Mouse (Mus musculus): ENCODE measurements around the gene Gm3033. TPM values are rescaled to one million over a fixed set of nuclear protein-coding genes. Genes with fewer than 3 reads are reported as not detected.
"Not testable (repeated sequence)": the region's sequence is repeated elsewhere in the genome, so short reads cannot be mapped to it uniquely, and the experiment has no call there.

The Gm3033 gene
- polyA plus RNA-seq (2015; fragmentation: Nextera tagmentation; extraction: Ambion mirVana) = 0.41 TPM in 1 of 2 replicates, not detected in the other

DNA sequence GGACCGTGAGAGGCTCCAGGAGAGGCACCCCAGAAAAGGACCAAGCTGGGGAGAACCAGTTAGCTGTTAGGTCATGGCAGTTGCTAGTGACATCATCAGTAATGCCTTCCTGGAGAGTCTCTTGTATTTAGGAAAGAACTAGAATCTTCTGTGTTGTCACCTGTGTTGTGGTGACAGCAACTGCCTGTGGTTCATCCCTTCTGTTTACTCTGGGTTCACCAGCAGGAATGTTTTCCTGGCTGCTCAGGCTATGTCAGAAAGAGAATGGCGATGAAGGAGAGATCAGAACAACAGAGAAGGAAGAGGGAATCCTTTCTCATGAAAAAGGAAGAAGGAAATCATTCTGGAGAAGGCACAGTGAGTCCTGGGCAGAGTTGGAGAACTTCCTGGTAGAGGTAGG, at the start of gene Gm3033:
Gene Gm3033, plus strand, starts transcription at position 301 of the 400 bp plus-strand sequence.
- not testable (repeated sequence) for H3K4me1 ChIP-seq; H3K27ac ChIP-seq; ATAC-seq (replicated peaks); H3K27me3 ChIP-seq (replicated peaks); H3K9ac ChIP-seq; H3K36me3 ChIP-seq (replicated peaks); H3K4me3 ChIP-seq; H3K4me2 ChIP-seq; H3K9me3 ChIP-seq
- no CpG with 5 or more reads among the region's 2 CpGs for WGBS

DNA sequence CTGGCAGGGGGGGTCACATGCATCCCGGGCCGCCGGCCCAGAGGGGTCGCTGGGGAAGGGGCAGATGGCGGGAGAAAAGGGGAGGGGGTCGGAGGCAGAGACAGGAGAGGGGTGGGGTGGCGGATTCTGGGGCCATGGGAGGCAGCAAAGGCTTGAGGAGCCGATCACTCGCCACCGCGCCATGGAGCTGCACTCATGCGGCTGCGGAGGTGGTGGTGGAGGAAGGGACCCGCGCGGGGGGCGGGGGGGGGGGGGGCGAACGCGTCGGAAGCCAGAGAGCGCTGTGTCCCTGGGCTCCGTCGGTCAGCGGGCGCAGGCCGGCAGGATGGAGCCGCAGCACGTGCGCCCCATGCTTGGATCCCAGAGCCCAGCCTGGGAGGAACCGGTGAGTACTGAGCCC, 36.3 kb upstream of the Gm3033 start, which contains the start of gene Gm3002:
Gene Gm3002, plus strand, starts transcription at position 301 of the 400 bp plus-strand sequence.
- H3K9me3 ChIP-seq; H3K4me1 ChIP-seq; H3K36me3 ChIP-seq (replicated peaks); H3K4me3 ChIP-seq; H3K4me2 ChIP-seq; H3K9ac ChIP-seq; H3K27me3 ChIP-seq (replicated peaks); ATAC-seq (replicated peaks); H3K27ac ChIP-seq: not testable (repeated sequence)
- no CpG with 5 or more reads among the region's 31 CpGs for WGBS

- H3K27me3 ChIP-seq (replicated peaks); H3K9me3 ChIP-seq; H3K27ac ChIP-seq; H3K4me2 ChIP-seq; H3K4me1 ChIP-seq; H3K36me3 ChIP-seq (replicated peaks); H3K9ac ChIP-seq; ATAC-seq (replicated peaks); H3K4me3 ChIP-seq: not testable (repeated sequence)
- no CpG with 5 or more reads among the region's 1 CpGs for WGBS
Measured at GRCm38 (mm10) chr14:3883872-3884271, 37.8 kb downstream of the Gm3033 start, which contains the start of gene Gm2916. TSS of gene Gm2916 (plus strand) at chr14:3884172.

Other genes starting within 250 kb of the Gm3033 start
- gene Gm3012, start 211.7 kb upstream of the Gm3033 start, polyA plus RNA-seq (2015; fragmentation: Nextera tagmentation; extraction: Ambion mirVana) = not detected in 2 replicates
- 17.4 and 20.3 TPM in 2 replicates for gene Gm3020, start 194.2 kb upstream of the Gm3033 start, polyA plus RNA-seq (2015; fragmentation: Nextera tagmentation; extraction: Ambion mirVana)
- gene Gm3043, start 157.5 kb upstream of the Gm3033 start, polyA plus RNA-seq (2015; fragmentation: Nextera tagmentation; extraction: Ambion mirVana) = not detected in 2 replicates
- 4.3 and 5.2 TPM in 2 replicates for gene Gm3002, start 36.2 kb upstream of the Gm3033 start, polyA plus RNA-seq (2015; fragmentation: Nextera tagmentation; extraction: Ambion mirVana)
- gene Gm2916, start 37.9 kb downstream of the Gm3033 start, polyA plus RNA-seq (2015; fragmentation: Nextera tagmentation; extraction: Ambion mirVana) = not detected in 2 replicates
- not detected in 2 replicates for gene Gm3029, start 85.5 kb downstream of the Gm3033 start, polyA plus RNA-seq (2015; fragmentation: Nextera tagmentation; extraction: Ambion mirVana)
- gene Gm3095, start 117.3 kb downstream of the Gm3033 start, polyA plus RNA-seq (2015; fragmentation: Nextera tagmentation; extraction: Ambion mirVana) = 0.75 and 2.6 TPM in 2 replicates
- gene Gm3099, start 152.1 kb downstream of the Gm3033 start, polyA plus RNA-seq (2015; fragmentation: Nextera tagmentation; extraction: Ambion mirVana) = not detected in 2 replicates
- gene Gm5796, start 177.7 kb downstream of the Gm3033 start, polyA plus RNA-seq (2015; fragmentation: Nextera tagmentation; extraction: Ambion mirVana) = 3.5 and 4.3 TPM in 2 replicates
- not detected in 2 replicates for gene Gm3115, start 237.9 kb downstream of the Gm3033 start, polyA plus RNA-seq (2015; fragmentation: Nextera tagmentation; extraction: Ambion mirVana)